Mouse (Mus musculus): Measurements from ENCODE around the gene Dnm1. TPM values are rescaled to one million over a fixed set of nuclear protein-coding genes. Genes with fewer than 3 reads are reported as not detected.
"Not testable (repeated sequence)": the region's sequence is repeated elsewhere in the genome, so short reads cannot be mapped to it uniquely, and the experiment has no call there.

Gene Dnm1
- polyA plus RNA-seq, 1 experiment: 44.0 TPM

DNA sequence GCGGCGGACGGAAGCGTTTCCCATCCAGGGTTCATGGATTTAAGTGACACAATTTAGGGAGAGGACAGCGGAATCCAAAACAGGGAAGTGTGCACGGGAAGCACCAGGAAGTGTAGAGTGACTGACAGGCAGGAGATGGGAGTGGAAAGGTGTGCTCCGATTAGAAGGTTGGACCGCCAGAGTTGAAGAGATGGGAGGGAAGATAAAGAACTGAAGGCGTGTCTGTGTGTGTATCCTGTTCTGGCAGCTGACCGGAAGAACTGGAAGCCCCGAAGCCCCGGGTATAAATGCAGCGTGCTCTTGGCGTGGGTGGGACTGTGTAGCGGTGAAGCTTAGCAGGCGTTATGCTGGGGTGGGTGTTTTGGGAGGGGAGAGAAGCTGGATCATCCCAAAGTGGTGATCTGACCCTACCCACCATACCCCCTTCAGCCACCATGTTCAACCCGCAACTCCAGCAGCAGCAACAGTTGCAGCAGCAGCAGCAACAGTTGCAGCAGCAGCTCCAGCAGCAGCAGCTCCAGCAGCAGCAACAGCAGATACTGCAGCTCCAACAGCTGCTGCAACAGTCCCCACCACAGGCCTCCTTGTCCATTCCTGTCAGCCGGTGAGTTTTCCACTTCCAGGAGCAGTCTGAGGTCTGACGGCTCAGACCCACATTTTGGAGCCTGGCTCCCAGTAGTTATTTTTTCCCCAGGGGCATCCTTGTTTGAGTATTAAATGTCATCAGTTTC lies 10.4 kb upstream of the Dnm1 start:
- no peak for TF ChIP-seq POLR2A (IDR thresholded peaks at IDR 0.05; ENCODE audit: borderline replicate concordance, extremely low read depth, low read depth, low read length)
- TF ChIP-seq CTCF (IDR thresholded peaks at IDR 0.05; ENCODE audit: insufficient read depth, low read length): no peak
- DNase-seq: no peak
- Histone ChIP-seq H3K4me3 (replicated peaks; ENCODE audit: extremely low read depth, low read depth, low read length) (peak overlapping the region; percentile 94), H3K4me1 (ENCODE audit: control insufficient read depth, insufficient read depth, low read length) (peaks cover 3% of the 10 kb centered on the region; the same call in 1 of the 2 replicates)
- WGBS: 5% methylated on average over 19 of the region's 19 CpGs

DNA sequence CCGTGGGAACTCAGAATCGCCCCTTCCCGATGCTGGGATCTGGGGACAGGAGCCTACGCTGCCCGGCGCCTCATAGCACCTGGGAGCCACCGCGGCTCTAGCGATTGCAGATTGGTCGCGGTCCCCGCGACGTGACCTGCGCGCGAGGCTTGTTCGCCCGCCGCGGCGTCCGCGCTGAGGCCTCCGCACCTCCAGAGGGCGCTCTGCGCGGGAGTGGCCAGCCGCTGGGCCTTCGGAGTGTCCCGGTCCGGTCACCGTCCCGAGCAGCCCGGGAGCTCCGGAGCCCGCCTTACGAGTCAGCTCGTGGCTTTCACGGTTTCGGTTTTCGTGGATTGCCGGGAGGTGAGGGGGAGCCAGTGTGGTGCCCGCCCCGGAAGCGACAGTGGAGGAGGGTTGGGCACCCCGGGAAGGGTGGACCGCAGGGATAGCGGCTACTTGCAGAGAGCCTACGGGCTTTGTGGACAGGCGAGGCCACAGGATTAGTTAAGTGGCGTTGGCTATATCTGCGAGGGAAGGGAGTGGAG lies 9.7 kb upstream of the Dnm1 start:
- under 1% methylated on average over 53 of the region's 53 CpGs for WGBS
- Histone ChIP-seq H3K4me3 (replicated peaks; ENCODE audit: extremely low read depth, low read depth, low read length) (peak overlapping the region; percentile 94), H3K4me1 (ENCODE audit: control insufficient read depth, insufficient read depth, low read length) (peaks cover 3% of the 10 kb centered on the region; the same call in 1 of the 2 replicates)
- peak; percentile 94 for DNase-seq
- TF ChIP-seq CTCF (IDR thresholded peaks at IDR 0.05; ENCODE audit: insufficient read depth, low read length) (peak; percentile 45), POLR2A (IDR thresholded peaks at IDR 0.05; ENCODE audit: borderline replicate concordance, extremely low read depth, low read depth, low read length) (peak; percentile 87)

DNA sequence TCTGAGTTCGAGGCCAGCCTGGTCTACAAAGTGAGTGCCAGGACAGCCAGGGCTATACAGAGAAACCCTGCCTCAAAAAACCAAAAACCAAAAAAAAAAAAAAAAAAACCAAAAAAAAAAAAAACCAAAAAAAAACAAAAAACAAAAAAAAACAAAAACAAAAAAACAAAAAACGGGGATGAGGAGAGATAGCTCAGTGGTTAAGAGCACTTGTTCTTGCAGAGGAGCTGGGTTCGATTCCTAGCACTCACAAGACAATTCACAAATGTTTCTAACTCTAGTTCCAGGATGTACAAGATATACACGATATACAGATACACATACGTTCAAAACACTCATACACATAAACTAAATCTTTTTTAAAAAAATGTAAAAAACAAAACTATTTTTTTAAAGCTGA lies 9.1 kb upstream of the Dnm1 start:
- H3K4me1 ChIP-seq (ENCODE audit: control insufficient read depth, insufficient read depth, low read length); DNase-seq: not testable (repeated sequence)
- H3K4me3 ChIP-seq (replicated peaks; ENCODE audit: extremely low read depth, low read depth, low read length): peak overlapping the region; percentile 94
- 19% methylated on average over 5 of the region's 5 CpGs for WGBS

DNA sequence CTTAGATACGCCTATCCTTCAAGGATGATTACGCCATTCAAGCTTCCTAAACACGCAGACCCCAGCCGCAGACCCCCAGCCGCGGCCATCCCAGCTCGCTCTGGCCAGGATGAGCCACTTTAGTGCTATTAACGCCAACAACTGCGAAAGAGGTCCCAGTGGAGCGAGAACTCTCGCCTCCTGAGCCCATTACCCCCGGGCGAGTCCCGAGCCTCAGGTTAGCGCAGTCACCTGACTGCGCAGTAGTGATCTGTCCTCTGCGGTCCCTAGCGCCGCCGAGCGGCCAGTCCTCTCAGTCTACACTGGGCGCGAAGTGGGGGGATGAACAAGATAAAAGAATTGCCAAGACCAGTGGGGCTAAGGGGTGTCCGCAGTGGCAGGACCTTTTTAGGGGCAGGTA lies 8.3 kb upstream of the Dnm1 start:
- H3K4me3 ChIP-seq (replicated peaks; ENCODE audit: extremely low read depth, low read depth, low read length): peak overlapping the region; percentile 44
- DNase-seq: peak; percentile 82
- 4% methylated on average over 24 of the region's 24 CpGs for WGBS
- peaks cover 3% of the 10 kb centered on the region; the same call in 1 of the 2 replicates for H3K4me1 ChIP-seq (ENCODE audit: control insufficient read depth, insufficient read depth, low read length)
- TF ChIP-seq POLR2A (IDR thresholded peaks at IDR 0.05; ENCODE audit: borderline replicate concordance, extremely low read depth, low read depth, low read length) (peak; percentile 53; the same call in 1 of the 2 replicates), CTCF (IDR thresholded peaks at IDR 0.05; ENCODE audit: insufficient read depth, low read length) (peak; percentile 39; the same call in 1 of the 2 replicates)

DNA sequence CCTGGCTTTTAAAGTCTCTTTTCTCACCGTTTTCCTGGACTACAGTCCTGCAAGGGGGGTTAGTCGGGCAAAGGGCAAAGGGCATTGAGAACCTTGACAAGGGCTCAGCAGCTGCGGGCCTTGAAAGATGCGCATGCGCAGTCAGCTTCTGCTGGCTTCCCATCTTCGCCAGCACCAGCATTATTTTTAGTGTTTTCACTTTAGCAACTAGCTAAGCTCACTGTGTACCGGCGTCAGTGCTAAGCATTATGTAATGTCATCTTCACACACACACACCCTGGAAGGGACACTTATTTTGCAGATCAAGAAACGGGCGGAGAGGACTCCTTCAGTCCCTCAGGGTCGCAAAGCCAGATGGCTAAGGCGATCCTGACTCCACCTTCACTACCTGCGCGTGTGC lies 7.6 kb upstream of the Dnm1 start:
- peak; percentile 59 for DNase-seq
- no peak for TF ChIP-seq POLR2A (IDR thresholded peaks at IDR 0.05; ENCODE audit: borderline replicate concordance, extremely low read depth, low read depth, low read length)
- TF ChIP-seq CTCF (IDR thresholded peaks at IDR 0.05; ENCODE audit: insufficient read depth, low read length): no peak
- WGBS: 7% methylated on average over 14 of the region's 14 CpGs
- Histone ChIP-seq H3K4me3 (replicated peaks; ENCODE audit: extremely low read depth, low read depth, low read length) (peak overlapping the region; percentile 62), H3K4me1 (ENCODE audit: control insufficient read depth, insufficient read depth, low read length) (peaks cover 3% of the 10 kb centered on the region; the same call in 1 of the 2 replicates)

DNA sequence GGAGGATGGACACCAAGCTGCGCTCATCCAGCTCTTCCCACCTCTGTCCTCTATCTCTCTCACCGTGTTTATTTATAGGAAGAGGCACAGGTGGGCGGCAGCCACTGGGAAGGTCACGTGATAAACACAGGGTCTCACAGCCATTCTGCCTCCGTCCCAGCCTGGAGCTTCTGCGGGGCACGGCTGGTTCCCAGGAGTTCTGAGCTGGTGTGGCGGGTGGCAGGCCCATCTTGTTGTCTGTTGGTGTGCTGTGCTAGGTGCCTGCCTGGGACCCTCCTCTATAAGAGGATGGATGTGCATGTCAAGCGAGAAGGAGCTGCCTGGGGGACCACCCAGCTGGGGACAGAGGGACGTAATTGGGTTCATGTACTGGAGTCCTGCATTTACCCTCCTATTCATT lies 5.2 kb upstream of the Dnm1 start:
- WGBS: 61% methylated on average over 10 of the region's 10 CpGs

DNA sequence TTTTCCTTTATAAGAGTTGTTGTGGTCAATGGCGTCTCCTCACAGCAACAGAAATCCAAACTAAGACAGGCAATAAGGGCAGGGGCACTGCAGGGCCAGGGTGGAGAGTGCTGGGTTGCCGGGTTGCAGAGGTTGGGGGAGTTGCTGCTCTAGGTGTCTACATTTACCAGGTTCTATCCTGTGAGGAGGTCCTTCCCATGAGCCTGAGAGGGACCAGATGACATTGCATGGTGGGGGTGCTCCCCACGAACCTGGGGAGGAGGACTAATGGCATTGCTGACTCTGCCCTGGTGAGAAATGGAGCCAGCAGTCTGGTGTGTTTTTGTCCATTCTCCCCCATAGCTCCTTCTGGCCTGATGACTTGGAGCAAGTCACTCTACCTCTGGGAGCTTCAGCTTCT lies 4.6 kb upstream of the Dnm1 start:
- TF ChIP-seq POLR2A (IDR thresholded peaks at IDR 0.05; ENCODE audit: borderline replicate concordance, extremely low read depth, low read depth, low read length) (no peak), CTCF (IDR thresholded peaks at IDR 0.05; ENCODE audit: insufficient read depth, low read length) (no peak)
- WGBS: 67% methylated on average over 3 of the region's 3 CpGs
- no peak for DNase-seq
- no peaks in the 10 kb centered on the region for H3K4me1 ChIP-seq (ENCODE audit: control insufficient read depth, insufficient read depth, low read length)
- no peak overlapping the region for H3K4me3 ChIP-seq (replicated peaks; ENCODE audit: extremely low read depth, low read depth, low read length)

More for the DNA sequence above, 5.2 kb upstream of the Dnm1 start:
- TF ChIP-seq CTCF (IDR thresholded peaks at IDR 0.05; ENCODE audit: insufficient read depth, low read length) (no peak), POLR2A (IDR thresholded peaks at IDR 0.05; ENCODE audit: borderline replicate concordance, extremely low read depth, low read depth, low read length) (no peak)
- DNase-seq: no peak
- no peaks in the 10 kb centered on the region for H3K4me1 ChIP-seq (ENCODE audit: control insufficient read depth, insufficient read depth, low read length)
- H3K4me3 ChIP-seq (replicated peaks; ENCODE audit: extremely low read depth, low read depth, low read length): no peak overlapping the region

DNA sequence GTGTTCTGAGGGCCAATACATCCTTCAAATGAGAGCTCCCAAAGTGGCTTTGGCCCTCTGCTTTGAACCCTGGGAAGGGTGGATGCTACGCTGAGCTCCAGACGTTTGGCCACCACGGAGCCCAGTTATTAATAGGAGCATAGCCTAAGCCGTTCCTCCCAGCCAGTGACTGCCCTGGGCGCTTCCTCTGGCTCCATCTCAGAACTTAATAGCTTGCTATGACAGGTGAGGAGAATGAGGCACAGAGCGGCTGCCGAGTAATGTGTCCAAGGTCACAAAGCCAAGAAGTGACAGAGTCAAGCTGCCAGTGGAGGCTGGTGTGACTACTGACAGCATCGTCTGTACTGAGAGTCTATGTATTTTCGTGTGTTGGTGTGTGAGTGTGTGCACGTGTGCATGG lies 3.1 kb upstream of the Dnm1 start:
- 59% methylated on average over 10 of the region's 10 CpGs for WGBS
- H3K4me3 ChIP-seq (replicated peaks; ENCODE audit: extremely low read depth, low read depth, low read length): no peak overlapping the region
- TF ChIP-seq POLR2A (IDR thresholded peaks at IDR 0.05; ENCODE audit: borderline replicate concordance, extremely low read depth, low read depth, low read length) (no peak), CTCF (IDR thresholded peaks at IDR 0.05; ENCODE audit: insufficient read depth, low read length) (no peak)
- no peaks in the 10 kb centered on the region for H3K4me1 ChIP-seq (ENCODE audit: control insufficient read depth, insufficient read depth, low read length)
- no peak for DNase-seq

DNA sequence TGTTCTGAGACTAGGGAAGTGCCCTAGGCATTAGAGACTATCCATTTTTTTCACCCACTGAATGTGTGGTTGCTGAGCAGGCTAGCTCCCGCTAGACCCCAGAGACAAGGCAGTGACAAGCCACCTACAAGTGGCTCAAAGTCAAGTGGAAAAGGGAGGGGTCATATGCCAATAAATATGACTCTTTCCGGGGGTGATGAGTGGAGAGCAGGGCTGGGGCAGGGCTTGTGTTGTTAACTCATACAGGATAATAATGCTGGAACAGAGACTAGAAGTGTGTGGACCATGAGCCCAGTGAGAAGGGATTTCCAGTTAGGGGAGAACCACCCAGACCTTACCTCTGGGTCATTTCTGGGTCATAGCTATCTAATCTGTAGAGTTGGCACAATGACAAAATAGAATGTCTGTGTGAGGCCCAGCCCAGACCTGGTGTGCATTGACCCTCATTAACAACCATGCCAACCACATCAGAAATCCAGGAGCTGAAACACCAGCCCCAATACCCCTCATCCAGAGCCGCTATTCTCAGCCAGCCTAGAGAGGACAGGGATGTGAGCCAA lies 1.3 kb upstream of the Dnm1 start:
- Histone ChIP-seq H3K4me3 (replicated peaks; ENCODE audit: extremely low read depth, low read depth, low read length) (no peak overlapping the region), H3K4me1 (ENCODE audit: control insufficient read depth, insufficient read depth, low read length) (peaks cover 2% of the 10 kb centered on the region; the same call in 1 of the 2 replicates)
- TF ChIP-seq POLR2A (IDR thresholded peaks at IDR 0.05; ENCODE audit: borderline replicate concordance, extremely low read depth, low read depth, low read length) (no peak), CTCF (IDR thresholded peaks at IDR 0.05; ENCODE audit: insufficient read depth, low read length) (no peak)
- no peak for DNase-seq
- WGBS: 77% methylated on average over 3 of the region's 3 CpGs

DNA sequence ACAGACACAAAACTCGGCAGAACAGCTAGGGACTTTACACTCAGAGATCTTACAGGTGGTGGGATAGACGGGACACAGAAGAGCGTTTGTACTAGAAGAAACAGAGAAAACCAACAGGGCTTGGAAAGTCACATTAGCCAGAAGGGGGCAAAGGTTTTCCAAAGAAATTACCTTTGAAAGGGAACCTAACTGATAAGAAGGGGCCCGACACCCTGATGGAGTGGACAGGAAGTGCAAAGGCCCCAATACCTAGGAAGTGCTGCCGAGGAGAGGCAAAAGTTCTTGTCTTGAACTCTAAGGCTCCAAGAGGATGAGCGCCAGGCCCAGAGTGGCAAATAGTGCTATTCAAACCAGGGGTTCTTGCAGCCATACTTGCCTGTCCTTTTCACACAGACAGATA lies 698 bp upstream of the Dnm1 start:
- no peak for TF ChIP-seq CTCF (IDR thresholded peaks at IDR 0.05; ENCODE audit: insufficient read depth, low read length)
- no peak for TF ChIP-seq POLR2A (IDR thresholded peaks at IDR 0.05; ENCODE audit: borderline replicate concordance, extremely low read depth, low read depth, low read length)

More for the DNA sequence above, 698 bp upstream of the Dnm1 start:
- no peak overlapping the region for H3K4me3 ChIP-seq (replicated peaks; ENCODE audit: extremely low read depth, low read depth, low read length)
- H3K4me1 ChIP-seq (ENCODE audit: control insufficient read depth, insufficient read depth, low read length): peaks cover 2% of the 10 kb centered on the region; the same call in 1 of the 2 replicates
- no peak for DNase-seq
- 56% methylated on average over 6 of the region's 6 CpGs for WGBS

Measured in lung, adult 2 months (tissue).